Comparison of ENCODE assay signal across 19 mouse cellular contexts in genomic region chr1:161160266-161160665, GRCm38 (mm10). TPM values are rescaled to one million over a fixed set of nuclear protein-coding genes. Genes with fewer than 3 reads are reported as not detected.
"Had no signal": no experiment of that assay in that cellular context is flagged by ENCODE, and none has a peak within 500 bp of the region (broad histone marks: within the 10 kb centered on the region; RNA-seq: fewer than 3 reads in every experiment).

No protein-coding gene starts in this region.

- H3K36me3 ChIP-seq: limb, embryonic 15.5 days; midbrain, embryonic 12.5 days; neural tube, embryonic 13.5 days had no signal

- H3K4me3 ChIP-seq: limb, embryonic 15.5 days; midbrain, embryonic 12.5 days; neural tube, embryonic 13.5 days had no signal

- H3K27me3 ChIP-seq: limb, embryonic 15.5 days; midbrain, embryonic 12.5 days; neural tube, embryonic 13.5 days had no signal

- H3K9ac ChIP-seq: limb, embryonic 15.5 days; liver, embryonic 14.5 days; midbrain, embryonic 12.5 days; neural tube, embryonic 13.5 days had no signal

- DNase-seq: kidney, adult 9 months; kidney, postnatal 36 days; layer of hippocampus, adult 9-11 months; layer of hippocampus, postnatal 36 days; lung, adult 18-20 months; right cerebral cortex, postnatal 14 days; thymus, postnatal 36 days had no signal

- H3K27ac ChIP-seq: kidney, postnatal 0 days; limb, embryonic 15.5 days; liver, embryonic 14.5 days; midbrain, embryonic 12.5 days; neural tube, embryonic 13.5 days had no signal

- H3K9me3 ChIP-seq: limb, embryonic 15.5 days; midbrain, embryonic 12.5 days; neural tube, embryonic 13.5 days had no signal

- H3K4me1 ChIP-seq: limb, embryonic 15.5 days; midbrain, embryonic 12.5 days; neural tube, embryonic 13.5 days had no signal

RNA-seq across cellular contexts. Expression of gene Tex50, which starts 1.2 kb away (rescaled TPM):
- total RNA-seq: layer of hippocampus, adult 18-20 months; layer of hippocampus, postnatal 36 days; left cerebral cortex, postnatal 25 days; megakaryocyte, adult 5-6 weeks had no signal
- polyA plus RNA-seq: limb, embryonic 11.5 days; limb, embryonic 15.5 days; liver, embryonic 14.5 days; small intestine, adult 2 months; stomach, embryonic 16.5 days; thymus, postnatal 0 days had no signal

RNA-seq across cellular contexts. Expression of gene Ankrd45, which starts 17.8 kb away (rescaled TPM):
- total RNA-seq: megakaryocyte, adult 5-6 weeks had no signal
- polyA plus RNA-seq: small intestine, adult 2 months had no signal
